Mouse (Mus musculus): Measurements from ENCODE around the gene Akap2.

Akap2 gene

DNA sequence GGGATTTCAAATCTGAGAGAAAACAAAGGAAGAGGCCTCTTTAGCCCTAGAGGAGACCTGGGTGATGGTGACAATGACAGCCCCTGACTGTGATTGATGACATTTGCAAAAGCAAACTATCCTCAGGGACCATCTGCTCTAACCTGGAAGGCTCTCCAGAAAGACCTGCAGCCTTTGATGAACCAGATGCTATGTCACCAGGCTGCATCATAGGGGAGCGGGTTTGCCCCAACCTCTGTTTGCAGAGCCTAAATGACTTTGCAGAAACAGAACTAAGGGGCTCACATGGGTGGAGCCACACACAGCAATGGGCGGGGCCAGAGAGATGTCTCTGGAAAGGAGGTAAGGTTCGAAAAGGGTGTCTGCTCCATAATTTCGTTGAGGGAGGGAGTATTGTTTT is 115.6 kb downstream of the Akap2 start:
- DNase-seq (ENCODE audit: low spot score in 2 of 2) = no peak

DNA sequence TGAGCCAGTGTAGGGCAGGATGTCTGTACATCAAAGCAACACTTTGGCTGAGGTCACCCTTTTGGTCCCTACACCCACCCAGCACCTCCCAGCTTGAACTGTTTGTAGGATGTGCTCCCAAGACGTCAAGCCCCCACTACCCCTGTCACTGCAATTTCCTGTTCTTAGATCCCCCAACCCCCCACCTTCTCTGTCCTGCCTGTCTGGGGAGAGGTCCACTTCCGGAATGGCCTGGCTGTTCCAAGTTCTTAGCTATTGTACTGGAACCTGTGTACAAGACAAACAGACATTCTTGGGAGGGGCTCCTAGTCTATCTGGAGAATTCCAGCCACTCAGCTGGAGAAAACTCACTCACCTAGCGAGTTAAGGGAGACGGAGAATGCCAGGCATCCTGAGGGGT is 116.7 kb downstream of the Akap2 start:
- DNase-seq (ENCODE audit: low spot score in 2 of 2) = peak in 1 of 2 experiments; percentile 58

DNA sequence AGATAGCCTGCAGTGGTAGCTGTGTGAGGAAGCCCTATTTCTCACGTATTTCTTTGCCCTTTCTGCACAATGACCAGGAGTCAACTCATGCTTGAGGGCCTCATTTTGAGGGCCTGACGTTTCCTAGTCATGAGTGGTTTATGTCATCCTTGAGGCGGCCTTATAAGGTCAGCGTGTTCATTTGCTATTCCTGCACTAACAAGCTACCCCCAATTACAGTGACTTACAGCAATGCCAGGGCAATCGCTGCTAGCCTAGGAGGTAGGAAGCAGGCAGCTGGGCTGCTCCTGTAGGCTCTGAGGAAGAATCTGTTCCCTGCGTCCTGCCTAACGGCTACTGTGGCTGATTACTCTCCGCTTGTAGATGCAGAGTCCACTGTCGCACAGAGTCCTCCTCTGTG is 119.6 kb downstream of the Akap2 start:
- no peak for DNase-seq (ENCODE audit: low spot score in 2 of 2)

DNA sequence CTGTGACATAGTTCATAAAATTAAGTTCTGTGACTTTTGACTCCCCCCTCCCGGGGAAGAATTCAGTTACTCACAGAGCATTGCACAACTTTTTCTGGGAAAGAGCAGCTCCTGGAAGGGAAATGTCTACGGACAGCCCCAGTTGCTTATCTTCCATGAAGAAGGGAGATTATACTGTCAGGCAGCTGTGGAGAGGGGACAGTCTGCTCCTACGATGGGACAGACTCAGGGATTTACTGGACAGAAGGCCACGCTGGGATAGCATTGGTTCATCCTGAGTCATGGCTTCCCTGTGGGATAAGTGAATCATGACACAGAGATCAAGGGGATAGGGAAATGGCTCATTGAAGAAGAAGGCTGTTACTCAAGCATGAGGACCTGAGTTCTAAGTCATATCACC is 121.9 kb downstream of the Akap2 start:
- DNase-seq (ENCODE audit: low spot score in 2 of 2) = peak; percentile 65 to 67

DNA sequence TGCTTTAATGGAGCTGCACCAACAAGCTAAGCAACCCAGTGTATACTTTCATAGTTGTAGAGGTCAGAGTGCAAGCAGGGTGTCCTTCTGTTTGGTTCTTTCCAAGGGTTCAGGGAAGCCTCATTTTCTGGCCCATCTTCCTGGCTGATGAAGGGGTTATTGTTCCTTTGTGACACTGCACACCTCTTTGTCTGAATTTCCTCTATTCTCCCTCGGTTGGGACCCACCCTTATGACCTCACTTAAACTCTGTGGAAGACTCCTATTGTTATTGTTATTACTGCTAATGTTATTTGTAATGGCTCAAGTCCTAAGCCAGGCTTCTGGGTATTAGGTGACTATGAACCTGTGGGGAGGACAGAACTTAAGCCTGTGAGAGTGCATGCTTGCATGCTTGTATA is 124.5 kb downstream of the Akap2 start:
- peak; percentile 47 to 74 for DNase-seq (ENCODE audit: low spot score in 2 of 2)

DNA sequence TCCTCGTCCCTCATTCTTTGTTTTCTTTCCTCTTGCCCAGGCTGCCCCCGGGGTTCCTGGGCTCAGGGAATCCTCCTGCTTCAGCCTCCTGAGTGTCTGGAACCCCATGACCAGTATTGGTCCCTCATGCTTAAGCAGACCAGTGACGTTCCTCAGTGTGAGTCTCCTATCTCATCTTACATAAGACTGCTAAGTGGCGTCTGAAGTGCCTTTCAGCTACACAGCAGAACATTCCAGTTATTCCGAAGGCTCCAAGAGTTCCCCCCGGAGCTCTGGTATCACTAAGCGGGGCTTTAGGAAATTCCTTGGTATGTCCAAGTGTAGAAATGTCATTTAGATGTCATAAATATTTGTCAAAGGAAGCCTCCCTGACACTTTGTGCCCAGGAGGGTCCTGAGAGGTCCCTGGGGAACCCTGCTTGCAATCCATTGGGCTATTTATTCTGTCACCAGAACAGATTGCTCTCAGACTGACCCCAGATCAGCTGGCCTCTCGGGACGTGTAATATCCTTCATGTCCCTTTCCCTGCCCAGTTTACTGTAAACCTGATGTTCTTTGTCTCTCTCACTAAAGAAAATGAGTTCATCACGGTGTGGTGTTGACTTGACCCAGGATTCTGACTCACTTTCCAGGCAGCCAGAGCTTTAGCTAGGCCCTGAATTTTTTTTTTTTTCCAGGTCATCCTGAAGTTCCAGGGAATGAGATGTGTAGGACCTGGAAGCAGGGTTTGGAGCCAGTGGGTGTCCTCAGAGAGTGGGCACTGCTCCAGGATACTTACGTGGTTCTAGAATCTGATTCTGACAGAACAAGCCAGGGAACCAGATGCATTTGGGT is 125.2 kb downstream of the Akap2 start:
- DNase-seq (ENCODE audit: low spot score in 2 of 2) = peak in 1 of 2 experiments; percentile 65

DNA sequence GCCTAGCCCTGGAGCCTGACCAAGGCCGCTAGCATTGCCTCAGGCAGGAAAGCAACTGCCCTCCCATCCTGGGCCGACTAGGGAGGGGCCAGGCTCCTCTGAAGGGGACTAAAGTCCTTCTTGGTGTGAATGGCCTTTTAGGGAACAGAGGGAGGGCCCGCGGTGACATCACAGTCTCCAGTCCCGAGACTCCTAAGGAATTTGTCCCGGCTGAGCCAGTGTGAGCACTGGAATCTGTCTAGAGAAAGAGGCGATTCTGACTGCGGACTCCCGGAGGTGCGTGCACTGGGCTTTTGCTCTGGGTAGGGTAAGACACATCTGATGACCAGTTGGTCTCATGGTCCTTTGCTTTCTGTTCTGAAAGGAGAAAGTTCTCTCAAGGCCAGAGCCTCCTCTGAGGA is 127.6 kb downstream of the Akap2 start:
- DNase-seq (ENCODE audit: low spot score in 2 of 2) = peak; percentile 95 to 96

DNA sequence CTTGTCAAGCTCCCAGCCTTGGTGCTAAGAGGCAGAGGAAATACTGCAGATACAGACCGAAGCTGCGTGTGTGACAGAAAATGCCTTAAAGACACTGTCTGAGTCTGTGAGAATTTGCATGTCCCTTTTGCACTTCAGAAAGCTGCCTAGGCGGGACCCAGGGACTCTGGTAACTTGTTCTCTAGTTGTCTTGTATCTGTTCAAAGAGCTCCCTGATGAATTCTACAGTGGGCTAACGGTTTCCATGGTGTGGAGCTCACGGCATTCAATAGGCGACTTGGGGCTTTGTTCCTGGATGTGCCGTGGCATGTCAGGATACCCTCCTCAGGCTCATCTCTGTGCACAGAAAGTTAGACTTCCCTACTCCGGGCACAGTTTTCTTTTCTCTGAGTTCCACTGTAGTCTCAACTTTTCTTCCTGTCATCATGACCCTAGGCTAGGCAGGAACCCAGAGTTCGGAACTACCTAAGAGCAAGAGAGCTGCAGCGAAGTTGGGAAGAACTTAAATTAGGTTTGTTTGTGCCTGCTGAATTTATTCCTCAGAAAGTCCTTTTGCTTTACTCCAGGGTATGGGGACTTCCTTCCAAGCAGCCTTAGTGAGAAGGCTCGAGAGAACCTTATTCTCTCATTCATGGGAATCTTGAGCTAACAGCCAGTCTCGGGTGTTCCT is 128.2 kb downstream of the Akap2 start:
- no peak for DNase-seq (ENCODE audit: low spot score in 2 of 2)

DNA sequence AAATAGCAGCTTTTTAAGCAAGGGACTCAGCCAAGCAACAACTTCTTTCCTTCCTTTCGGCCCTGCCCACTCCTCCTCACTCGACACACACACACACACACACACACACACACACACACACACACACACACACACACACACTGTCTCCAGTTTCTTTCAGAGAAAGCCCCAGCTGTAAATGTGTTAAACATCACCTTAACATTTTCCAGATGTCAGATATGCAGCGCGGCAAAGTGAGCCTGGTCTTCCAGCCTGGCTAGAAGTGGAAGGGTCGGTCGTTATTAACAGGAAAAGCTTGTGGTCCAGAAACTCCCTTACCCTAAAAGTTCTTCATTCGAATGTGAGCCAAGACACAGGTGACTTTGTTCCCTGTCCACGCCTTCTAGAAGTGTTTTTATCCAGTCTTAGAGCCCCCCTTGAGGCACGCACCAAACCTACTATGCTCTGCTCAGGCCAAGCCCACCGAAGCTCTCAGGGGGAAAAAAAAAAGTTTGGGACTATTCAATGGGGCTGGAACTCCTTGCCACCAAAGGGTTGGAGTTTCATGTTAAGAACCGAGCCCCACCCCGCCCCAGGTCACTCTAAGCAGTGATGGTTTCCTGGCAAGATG is 129.0 kb downstream of the Akap2 start:
- DNase-seq (ENCODE audit: low spot score in 2 of 2) = no peak

DNA sequence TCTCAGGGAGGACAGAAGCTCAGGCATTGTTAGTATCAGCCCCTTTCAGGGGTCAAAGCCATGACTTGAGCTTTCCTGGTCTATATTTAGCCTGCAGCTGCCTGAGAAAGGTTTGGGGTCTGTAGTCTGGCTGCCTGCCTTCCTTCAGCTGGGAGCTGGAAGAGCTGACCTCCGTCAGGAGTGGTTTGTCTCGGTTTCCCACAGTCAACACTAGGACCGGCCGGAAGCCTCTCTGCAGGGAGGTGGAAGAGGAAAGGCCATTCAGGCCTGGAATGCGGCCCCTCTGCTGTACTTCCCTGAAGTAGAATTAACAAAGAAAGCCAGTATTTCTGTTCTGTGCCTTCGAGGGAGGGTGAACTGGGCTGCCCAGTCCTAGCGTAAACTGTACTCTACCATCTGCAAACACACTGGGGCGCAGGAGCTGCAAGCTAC is 129.6 kb downstream of the Akap2 start:
- peak; percentile 75 to 80 for DNase-seq (ENCODE audit: low spot score in 2 of 2)

DNA sequence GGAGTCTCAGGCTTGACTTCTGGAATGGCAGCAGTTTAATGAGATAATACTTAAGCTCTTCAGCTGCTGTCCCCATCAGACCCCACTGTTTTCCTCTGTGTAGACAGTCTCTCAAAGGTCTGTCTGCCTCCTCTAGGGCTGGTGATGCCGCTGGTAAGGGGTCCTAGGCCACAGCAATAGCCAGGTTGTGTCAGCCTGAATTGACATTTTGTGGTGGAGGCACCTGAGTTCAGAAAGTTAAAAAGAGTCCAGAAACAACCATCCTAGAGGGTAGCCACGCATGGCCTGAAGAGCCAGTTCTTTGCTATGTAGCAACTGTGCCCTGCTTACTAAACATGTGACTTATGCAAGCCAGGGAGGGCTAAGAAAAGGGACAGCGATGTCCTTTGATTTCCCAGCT is 130.2 kb downstream of the Akap2 start:
- DNase-seq (ENCODE audit: low spot score in 2 of 2) = no peak

DNA sequence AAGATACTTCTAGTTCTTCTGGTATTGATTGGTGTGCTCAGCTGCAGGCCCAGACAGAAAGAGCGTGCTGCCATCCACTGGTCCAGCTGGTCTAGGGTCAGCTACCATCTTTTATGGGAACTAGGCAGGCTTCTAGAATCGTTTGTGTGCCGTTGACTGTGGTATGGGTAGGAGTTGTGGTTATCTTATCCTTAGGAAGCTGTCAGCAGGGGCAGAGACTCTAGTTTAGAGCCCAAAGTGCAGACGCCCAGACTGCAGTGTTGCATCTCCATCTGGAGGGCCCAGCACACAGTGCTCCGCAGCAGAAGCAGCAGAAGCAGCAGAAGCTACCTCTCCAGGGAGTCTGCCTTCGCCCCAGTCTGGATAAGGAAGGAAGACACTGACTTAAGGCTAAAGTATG is 132.0 kb downstream of the Akap2 start:
- no peak for DNase-seq (ENCODE audit: low spot score in 2 of 2)

DNA sequence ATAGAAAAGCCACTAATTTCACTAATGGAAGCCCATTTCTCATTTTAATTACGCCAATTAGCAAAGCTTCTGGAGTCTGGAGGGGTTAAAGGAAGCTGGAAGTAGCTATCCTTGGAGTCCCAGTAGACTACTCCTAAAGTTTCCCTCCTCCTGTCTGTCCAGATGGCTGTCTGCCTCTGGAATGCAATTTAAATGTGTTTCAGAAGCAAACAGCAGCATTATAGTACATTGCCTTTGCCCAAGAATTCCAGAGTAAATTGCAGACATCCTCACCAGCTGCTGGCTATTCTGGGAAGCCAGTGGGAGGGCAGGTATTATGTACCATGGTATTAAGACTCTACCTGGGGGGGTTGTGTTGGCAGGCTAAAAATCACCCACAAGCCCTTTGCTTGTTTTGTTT is 134.3 kb downstream of the Akap2 start:
- no peak for DNase-seq (ENCODE audit: low spot score in 2 of 2)

DNA sequence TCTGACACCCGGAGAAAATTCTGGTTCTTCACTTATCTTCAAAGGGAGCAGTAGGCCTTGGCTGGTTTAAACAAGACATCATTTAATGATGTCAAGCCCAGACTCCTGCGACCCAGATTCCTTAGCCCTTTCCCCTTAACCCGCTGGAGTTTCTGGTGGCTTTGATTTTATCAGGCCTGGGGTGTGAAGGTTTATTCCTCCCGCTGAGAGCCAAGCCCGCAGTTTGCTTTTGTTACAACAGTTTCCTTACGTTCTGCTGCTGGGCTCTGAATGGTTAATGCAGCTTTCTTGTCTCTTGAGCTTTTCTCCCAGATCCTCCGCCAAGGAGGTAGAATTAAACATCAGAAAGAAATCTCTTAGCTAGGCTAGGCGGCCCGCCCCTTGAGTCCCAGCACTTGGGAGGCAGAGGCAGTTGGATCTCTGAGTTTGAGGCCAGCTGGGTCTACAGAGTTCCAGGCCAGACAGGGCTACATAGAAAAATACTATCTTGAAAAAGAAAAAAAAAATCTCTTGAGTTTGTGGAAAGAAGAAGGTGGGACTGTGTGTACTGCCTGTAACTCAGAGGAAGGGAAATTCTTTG is 135.1 kb downstream of the Akap2 start:
- no peak for DNase-seq (ENCODE audit: low spot score in 2 of 2)

DNA sequence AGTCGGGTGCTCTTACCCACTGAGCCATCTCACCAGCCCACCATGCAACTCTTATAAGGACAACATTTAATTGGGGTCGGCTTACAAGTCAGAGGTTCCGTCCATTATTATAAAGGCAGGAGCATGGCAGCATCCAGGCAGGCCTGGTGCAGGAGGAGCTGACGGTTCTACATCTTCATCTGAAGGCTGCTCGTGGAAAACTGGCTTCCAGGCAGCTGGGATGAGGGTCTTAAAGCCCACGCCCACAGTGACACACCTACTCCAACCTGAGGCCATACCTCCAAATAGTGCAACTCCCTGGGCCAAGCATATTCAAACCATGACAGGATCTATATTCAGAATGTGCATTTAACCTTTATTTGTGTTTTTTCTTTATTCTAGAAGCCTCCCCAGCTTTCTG is 136.7 kb downstream of the Akap2 start:
- no peak for DNase-seq (ENCODE audit: low spot score in 2 of 2)

DNA sequence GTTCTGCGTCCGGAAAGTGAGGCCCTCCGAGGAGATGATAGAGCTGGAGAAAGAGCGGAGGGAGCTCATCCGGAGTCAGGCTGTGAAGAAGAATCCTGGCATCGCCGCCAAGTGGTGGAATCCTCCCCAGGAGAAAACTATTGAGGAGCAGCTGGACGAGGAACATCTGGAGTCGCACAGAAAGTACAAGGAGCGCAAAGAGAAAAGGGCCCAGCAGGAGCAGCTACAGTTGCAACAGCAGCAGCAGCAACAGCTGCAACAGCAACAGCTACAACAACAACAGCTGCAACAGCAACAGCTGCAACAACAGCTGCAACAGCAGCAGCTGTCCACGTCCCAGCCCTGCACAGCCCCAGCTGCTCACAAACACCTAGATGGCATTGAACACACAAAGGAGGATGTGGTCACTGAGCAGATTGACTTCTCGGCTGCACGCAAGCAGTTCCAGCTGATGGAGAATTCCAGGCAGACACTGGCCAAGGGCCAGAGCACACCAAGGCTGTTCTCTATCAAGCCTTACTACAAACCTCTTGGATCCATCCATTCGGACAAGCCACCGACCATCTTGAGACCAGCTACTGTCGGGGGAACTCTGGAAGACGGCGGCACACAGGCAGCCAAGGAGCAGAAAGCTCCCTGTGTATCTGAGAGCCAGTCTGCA is 138.0 kb downstream of the Akap2 start:
- peak; percentile 65 to 67 for DNase-seq (ENCODE audit: low spot score in 2 of 2)

DNA sequence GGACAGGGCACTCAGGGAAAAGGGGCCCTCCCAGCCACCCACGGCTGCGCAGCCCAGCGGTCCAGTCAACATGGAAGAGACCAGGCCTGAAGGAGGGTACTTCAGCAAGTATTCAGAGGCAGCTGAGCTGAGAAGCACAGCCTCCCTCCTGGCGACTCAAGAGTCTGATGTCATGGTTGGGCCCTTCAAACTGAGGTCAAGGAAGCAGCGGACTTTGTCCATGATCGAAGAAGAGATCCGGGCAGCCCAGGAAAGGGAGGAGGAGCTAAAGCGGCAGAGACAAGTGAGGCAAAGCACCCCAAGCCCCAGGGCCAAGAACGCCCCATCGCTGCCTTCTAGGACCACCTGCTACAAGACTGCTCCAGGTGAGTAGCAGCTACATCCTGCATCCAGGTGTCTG is 139.2 kb downstream of the Akap2 start:
- DNase-seq (ENCODE audit: low spot score in 2 of 2) = no peak

DNA sequence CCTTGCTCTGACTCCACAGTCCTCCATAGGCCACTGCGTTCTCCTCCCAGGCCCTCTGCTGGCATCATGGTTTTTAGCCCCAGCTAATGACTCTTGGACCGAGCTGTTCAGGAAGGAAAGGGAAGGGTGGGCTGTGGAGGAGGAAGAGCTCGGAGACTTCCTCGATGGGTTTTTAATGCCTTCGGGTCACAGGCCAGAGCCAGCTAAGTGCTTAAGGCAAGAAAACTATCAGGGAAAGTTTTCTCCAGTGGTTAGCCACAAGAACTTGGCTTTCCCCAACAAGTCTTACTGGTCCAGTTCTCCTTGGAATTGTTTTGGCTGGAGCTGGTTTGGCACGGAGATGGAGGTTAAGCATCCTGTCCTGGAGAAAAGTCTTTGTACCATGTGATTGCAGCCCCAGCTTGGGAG is 142.8 kb downstream of the Akap2 start:
- peak; percentile 88 to 94 for DNase-seq (ENCODE audit: low spot score in 2 of 2)

DNA sequence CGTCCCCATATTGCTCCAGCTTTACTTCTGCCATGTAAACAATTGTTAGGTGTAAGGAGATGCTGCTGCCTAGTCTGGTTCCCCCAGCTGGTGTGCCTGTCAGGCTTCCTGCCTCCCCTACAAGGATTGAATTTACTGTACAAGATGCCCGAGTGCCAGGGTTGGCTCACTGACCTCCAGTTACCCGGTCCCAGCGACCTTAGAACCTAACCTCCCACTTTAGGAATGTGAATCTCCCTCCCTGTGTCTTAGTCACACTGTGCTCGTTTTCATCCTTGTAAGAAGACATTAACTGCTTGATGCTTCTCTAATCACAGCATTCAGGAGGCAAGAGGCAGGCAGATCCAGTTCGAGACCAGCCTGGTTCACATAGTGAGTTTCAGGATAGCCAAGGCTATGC is 143.7 kb downstream of the Akap2 start:
- DNase-seq (ENCODE audit: low spot score in 2 of 2) = no peak

DNA sequence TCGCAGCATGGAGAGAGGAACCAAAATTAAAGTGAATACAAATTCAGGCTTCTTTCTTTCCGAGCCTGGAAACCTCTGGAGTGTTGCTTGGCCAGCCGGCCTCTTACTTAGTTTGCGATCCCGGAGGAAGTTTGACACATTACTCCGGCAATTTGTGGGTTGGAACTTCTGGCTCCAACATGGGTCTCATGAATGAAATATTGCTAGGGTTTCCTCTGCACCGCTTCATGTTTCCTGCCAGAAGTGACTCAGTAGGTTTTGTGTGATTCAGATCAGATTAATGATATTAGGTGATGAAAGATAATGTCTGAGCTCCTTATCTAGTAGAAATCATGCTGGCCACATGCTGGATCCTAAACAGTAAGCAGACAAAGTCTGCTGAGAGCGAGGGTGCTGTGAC is 144.4 kb downstream of the Akap2 start:
- DNase-seq (ENCODE audit: low spot score in 2 of 2) = no peak

DNA sequence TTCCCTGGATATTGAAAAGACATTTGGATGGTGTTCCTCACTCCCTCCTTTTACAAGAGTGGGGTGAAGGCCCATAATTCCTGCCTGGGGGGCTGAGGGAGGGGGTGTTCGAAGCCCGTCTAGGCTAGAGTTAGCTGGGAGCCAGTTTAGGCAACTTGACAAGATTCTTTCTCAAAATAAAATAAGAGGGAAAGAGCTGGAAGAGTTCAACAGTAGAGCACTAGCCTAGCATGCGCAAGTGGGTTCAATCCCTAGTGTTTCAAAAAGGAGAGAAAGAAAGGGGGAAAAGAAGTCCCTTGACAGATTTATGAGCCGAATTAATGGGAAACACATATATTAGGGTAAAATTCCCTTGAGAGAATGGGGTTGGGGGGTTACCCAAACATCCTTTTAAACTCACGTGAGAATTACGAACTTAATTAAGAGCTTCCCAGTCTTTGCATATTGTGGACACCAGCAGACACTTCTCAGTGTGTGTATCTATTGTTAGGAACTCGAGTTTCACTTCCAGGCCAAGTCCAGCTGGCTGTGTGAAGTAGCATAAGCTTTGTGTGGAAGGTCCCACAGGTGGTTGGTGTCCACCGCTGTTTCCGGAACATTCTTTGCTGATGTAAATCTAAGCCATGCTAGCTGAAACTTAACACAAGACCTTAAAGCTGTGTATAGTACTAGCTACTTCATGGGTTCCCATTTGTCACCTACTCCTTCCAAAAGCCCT is 145.0 kb downstream of the Akap2 start:
- no peak for DNase-seq (ENCODE audit: low spot score in 2 of 2)

All from heart, adult 9 months (tissue).